Mouse (Mus musculus): ENCODE results near the gene Thsd4.
A peak's percentile ranks its signal among the peaks of the same experiment; 100 is the strongest.

The Thsd4 gene

DNA sequence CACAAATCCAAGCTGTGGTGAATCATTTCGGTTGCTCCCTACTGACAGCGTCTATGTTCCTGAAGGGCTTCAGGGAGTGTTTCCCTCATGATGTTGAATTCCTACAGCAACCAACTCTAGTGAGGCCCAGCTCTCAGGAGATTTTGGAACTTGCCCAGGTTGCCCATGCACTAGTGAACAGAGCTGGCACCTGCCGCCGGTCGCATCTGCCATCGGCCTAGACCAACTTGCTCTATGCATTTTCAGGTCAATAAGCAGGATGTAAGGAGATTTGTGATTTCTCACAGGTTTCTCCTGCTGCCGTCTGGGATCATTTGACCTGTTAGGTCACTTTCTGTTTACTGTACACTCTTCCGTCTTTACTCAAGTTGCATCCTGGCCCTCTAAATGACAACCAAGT, 454.6 kb downstream of the Thsd4 start:
- no peak for DNase-seq (ENCODE audit: low spot score)

DNA sequence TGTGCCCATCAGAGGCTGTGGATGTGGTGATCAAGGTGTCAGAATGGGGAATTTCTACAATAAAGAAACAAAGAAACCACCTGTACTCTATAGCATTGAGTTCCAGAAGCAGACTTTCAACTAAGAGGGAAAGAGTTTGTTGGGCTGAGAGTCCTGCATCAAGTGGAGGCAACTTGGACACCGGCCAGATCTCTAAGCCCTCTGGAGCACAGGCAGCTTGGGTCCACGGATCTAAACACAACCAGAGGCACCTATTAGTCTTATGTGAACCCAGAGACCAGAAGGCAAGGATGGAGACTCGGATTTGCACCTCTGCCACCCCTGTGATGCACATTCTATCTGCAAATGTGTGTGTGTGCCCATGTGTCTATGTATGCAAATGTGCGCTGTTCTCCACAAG, 456.7 kb downstream of the Thsd4 start:
- DNase-seq (ENCODE audit: low spot score) = no peak

DNA sequence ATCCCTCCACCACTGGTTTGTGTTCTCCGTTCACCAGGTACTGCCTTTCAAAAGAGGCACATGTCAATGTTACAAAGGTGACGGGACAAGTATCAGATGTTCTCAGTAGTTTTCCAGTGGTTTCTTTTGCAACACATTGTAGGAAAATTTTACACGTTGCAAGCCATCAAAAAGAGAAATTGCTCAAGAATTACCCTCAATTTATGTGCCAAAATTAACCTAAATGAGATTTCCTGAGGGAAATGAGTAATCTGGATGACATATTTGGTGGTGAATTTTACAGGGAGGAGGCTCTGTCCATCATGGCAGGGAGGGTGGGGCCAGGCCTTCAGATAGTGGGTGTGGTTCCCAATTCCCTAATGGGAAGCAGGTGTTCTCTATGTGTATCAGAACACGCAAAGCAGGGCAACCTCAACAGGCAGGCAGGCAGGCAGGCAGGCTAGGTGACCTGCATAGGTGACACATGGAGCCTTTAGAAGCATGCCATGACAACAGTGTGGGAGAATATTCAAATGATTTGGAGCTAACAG, 458.6 kb downstream of the Thsd4 start:
- no peak for DNase-seq (ENCODE audit: low spot score)

DNA sequence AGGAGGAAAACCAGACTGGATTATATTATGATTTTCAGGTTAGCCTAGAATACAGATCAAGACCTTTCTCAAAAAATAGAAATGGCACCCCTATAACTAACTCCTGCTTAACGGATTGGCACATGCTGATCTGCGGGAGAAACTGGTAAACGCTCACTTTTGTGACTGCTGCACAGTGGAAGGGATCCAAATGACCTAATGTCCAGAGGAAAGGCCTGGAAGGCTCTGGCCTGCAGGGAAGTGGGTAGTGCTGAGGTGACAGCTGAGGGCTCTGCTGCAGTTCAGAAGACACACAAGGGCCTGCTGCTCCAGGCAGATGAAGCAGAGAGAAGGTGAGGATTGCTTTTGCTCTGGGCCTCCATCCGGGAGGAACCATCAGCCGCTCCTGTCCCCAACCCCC, 465.7 kb downstream of the Thsd4 start:
- DNase-seq (ENCODE audit: low spot score) = no peak

DNA sequence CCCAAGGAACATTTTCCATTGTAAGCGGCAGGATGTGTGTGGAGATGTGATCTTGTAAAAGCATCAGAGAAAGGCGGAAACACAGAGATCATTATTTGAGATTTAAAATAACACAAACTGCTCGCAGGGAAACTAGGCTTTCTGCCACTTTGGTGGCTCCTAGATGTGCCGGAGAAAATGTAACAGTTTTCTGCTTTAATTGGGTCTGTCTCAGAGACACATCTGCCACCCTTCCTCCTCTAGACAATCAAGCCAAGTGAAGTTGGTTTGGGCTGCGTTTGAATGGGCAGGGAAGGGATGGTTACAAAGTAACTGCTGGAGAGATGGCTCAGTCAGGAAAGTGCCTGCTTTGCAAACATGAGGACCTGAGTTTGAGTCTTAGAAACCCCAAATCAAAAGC, 466.9 kb downstream of the Thsd4 start:
- no peak for DNase-seq (ENCODE audit: low spot score)

DNA sequence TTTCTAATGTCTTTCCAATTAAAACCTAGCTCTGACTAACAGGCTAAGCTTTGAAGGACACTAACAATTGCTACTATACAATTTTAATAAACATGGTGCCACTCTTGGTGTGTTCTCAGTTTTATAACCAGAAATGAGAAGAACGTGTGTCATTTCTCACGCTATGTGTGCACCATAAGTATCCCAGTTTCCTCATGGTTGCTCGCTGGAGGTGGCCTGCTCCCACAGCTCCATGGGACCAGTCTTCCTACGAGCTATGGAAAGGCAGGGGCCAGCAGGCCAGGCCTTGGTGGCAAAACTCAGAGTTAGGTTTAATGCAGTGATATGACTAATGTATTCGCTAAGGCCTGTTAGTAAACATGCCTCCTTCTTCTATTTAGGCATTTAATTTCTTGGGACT, 468.7 kb downstream of the Thsd4 start:
- no peak for DNase-seq (ENCODE audit: low spot score)

DNA sequence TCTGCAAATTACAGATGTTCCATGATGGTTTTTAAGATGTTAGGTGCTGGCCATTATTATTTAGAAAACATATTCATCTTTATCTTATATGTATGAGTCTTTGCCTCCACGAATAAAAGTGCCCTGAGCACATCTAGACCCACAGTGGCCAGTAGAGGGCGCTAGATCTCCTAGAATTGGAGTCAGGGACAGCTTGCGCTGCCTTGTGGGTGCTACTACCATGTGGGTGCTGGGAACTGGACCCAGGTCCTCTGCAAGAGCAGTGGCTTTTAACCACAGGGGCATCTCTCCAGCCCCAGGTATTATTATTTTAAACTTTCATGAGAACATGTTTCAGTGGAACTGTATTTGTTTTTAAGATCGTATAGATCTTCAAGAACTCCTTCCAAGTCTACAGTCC, 469.4 kb downstream of the Thsd4 start:
- DNase-seq (ENCODE audit: low spot score) = peak; percentile 59

DNA sequence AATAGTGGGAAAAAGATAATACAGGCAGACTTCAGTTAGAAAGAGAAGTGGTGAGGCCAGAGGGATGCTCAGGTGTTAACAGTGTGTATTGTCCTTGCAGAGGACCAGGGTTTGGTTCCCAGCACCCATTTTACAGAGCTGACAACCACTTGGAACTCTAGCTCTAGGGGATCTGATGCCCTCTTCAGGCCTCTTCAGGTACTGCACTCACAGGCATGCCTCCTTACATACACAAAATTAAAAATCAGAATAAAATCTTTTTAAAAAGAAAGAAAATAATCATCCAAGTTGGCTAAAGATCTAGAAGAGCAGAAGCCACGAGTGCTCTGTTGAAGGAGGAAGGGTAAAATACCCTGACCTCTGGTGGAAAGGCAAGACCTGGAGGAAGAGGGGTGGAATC, 478.7 kb downstream of the Thsd4 start:
- DNase-seq (ENCODE audit: low spot score) = no peak

DNA sequence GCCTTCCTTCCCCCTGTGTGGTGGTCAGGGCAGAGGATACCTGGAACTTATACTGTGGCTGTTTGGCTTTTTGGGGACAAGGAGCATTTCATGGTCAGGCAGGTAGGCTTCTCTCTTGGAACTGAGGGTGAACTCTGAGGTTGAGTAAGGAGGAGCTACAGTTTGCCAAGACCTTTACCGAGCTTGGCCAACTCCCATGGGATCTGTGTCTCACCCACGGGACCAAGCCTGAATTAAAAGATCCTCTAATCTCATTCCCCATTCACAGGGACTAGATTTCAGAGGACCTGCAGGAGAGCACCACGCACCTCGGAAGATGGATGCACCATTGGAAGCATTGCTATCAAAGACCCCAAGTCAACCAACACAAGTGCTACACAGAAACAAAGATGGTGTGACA, 487.0 kb downstream of the Thsd4 start:
- DNase-seq (ENCODE audit: low spot score) = no peak

DNA sequence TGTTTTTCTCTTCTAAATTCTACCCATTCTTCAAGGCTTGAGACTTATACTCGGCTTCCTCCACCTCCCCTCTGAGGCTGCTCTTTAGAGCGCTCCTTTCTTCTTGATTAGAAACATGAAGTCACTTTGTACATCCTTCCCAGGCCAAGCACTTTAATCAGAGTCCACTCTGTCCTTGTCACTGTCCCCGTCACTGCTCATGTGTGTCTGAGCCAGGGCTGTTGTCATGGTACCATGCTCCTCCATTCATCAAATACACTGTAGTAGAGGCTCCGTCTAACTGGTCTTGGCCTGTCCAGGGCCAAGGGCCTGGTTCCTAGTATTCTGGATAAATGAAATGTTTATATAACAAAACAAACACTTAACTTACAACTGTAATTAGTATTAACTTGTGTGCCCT, 494.6 kb downstream of the Thsd4 start:
- DNase-seq (ENCODE audit: low spot score) = no peak

DNA sequence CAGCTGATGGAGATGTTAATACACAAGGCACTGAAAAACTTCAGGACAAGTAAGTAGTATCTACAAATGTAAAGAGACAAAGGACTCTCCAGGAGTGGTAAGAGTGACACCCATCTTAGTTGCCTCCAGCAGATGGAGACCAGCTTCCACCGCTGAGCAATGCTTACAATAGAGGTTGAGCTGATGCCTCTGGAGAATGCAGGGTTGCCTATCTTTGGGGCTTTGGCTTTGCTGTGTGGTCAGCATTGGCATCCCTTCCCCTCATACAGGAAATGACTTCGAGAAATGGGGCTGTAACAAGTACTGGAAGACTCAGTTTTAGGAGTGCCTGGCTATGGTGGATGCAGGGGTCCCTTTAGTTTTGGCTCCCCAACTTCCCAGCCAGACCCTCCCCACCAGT, 495.1 kb downstream of the Thsd4 start:
- DNase-seq (ENCODE audit: low spot score) = no peak

DNA sequence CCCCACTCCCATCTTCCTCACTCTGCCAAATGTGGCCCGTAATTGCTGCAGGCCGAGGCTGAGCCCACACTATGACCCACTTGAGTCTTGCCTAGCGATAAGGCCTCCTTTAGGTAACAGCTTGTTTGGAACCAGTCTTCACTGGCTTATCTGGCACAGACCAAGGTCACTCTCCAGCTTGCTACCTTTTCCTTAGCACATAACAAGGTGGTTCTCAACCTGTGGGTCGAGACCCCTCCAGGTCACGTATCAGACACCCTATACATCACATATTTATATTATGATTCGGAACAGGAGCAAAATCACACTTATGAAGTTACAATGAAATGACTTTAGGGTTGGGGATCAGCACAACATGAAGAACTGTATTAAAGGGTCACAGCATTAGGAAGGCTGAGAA, 495.9 kb downstream of the Thsd4 start:
- DNase-seq (ENCODE audit: low spot score) = no peak

DNA sequence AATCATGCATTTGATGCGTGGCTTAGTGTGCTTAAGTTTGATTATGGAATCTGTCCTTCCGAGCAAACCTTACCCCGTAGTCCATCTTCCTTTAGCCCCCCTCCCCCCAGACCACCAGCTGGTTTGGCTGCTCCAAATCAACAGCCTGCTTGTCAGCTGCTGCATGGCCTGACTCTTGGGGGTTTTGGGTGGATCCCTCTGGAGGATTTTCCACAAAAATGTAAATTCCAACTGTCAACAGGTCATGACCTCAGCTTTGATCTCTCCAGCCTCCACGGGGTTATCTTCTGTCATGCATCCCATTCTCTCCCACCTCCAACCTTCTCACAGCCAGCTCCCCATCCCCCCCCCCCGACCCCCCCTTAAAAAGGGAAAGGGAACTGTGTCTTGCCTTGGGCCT, 496.9 kb downstream of the Thsd4 start:
- no peak for DNase-seq (ENCODE audit: low spot score)

DNA sequence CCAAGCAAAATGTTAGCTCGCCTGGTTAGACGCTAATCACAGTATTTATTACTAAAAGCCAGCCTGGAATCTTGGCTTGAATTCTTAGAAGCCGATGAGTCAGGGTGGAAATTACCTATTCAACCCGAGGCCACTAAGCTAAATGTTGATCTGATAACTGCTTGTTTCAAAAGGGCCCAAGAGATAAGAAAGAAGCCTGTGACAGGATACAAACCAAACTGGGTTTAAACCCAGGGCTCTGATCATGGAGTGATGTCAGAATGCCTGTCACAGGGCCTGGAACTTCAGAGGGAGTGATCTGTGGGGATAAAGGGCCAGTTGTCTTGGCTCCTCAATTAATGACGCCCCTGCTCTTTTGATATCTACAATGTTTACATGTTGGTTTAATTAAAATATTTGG, 497.3 kb downstream of the Thsd4 start:
- no peak for DNase-seq (ENCODE audit: low spot score)

DNA sequence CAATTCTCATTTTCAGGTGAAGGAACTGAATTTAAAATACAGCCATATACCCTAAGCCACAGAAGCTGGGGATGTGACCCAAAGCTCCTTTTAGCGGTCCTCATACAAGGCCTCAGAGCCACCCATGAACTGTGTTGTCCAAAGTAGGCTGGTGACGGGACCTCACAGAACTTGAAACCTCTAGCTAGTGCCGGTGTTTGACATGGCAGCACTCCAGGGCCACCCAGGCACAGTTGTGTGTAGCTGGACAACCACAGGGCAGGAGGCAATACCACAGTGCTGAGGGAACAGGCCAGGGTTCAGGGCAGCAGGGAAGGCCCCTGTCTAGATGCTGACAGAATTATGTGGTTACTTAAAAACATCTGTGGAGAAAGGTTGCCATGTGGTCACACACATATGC, 499.5 kb downstream of the Thsd4 start:
- DNase-seq (ENCODE audit: low spot score) = no peak

DNA sequence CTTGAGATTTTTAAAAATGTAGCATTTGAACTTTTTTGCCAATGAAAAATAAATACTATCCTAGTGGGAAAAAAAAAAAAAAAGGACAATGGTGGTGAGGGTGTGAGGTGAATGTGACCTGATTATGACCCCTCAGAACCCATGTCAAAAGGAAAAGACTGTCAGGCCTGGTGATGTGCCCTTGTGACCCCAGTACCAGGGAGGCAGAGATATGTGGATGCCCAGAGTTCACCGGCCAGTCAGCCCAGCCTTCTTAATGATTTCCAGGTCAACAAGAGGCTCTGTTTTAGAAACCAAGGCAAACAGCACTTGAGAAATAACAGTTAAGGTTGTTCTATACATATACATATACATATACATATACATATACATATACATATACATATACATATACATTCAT, 501.4 kb downstream of the Thsd4 start:
- no peak for DNase-seq (ENCODE audit: low spot score)

DNA sequence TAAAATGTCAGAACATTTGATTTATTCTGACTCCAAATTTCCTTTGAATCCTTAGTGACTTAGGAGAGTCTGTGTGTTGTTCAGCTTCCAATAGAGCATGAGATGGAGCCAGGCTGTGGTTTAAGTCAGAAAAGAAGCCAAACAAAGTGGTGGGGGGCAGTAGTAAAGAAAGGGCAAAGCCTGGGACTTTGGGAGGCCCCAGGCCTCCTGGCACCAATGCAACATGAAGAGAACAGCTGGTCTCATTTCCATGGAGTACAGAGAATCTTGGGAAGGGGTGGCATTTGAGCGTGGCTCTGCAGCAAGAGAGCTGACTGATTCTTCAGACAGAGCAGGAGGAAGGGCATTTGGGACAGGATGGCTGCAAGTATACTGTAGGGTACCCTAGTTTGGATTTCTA, 511.6 kb downstream of the Thsd4 start:
- no peak for DNase-seq (ENCODE audit: low spot score)

DNA sequence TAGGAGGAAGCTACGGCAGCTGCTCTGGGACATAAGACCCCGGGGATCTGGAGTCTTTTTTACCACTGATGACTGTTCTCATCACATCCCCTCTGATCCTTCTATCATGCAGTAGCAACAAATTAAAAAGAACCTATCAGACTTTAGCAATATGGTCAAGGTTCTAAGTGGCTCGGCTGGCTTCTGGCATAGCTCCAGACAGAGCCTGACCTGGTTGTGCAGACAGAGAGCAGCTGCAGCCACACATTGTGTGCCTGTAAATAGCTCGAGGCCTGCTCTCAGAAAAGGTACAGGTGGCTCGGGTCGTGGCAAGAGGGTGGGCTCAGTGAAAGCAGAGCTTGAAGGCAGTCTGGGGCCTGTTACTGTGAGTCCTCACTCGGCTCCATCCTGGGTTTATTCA, 512.9 kb downstream of the Thsd4 start:
- DNase-seq (ENCODE audit: low spot score) = no peak

DNA sequence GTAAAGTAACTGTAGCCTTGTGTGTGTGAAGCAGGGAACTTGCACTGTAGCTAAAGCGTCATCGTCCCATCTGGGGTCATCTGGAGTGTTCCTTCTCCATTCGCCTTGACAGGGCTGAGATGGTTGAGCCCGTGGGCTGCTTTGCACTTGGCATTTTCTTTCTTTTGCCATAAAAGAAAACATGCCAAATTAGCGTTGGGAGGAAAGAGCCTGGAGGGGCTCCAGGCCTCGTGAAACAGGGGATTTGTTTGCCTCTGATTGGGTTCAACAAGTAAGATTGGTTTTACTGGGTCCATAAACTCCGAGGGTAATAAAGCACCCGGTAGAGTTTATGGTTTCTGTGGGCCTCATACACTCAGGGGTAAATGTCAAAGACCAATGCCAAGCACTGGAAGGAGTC, 519.5 kb downstream of the Thsd4 start:
- no peak for DNase-seq (ENCODE audit: low spot score)

DNA sequence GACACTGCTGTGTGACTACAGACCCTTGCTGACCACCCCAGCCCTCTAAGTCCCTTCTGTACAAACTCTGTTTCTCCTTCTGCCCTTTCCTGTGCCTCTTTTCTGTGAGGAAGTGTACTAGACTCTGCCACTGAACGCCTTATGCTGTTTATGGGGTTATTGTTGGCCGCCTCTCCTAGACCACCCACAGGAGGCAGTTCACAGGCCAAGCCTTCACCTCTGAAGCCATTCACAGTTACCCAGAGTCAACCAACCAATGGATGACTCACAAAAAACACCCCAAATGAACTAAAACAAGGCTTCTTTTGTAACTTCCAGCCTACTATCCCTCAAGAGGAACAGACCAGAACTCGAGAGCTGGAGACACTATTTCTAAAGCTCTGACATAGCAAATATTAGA, 520.4 kb downstream of the Thsd4 start:
- DNase-seq (ENCODE audit: low spot score) = no peak

DNA sequence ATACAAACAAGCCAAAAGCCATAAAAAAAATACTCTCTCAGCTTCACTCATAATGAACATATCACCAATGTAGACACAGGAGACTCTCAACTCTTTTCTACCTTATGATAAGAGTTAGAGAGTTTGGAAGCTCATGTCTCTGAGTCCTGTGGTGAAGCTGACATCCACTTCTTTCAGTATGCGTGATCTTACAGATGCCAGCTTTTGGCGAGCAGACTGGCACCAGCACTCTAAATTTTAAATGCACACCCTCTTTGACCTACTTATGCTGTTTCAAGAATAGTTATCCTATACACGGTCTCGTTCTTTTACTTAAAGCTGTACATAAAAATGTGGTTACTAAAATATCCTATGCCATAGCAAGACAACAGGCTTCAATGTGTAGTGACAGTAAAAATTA, 524.1 kb downstream of the Thsd4 start:
- DNase-seq (ENCODE audit: low spot score) = no peak

DNA sequence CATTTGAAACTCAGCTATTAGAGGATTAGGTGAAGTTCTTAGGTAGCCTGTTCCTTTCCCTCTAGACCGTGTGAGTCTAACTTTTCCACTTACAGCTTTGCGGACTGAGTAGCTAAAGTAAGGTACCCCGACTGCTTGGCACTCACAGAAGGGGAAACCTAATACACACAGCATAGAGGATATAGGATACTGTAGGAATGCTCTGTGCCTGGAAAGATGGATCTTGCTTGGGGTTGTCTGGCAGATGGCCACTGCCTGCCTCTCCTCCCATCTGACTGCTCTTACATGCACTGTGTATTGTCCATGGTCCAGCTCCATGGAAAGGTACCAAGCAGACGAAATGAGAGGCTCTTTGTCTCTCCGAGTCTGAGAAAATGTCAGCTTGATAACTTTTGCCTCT, 530.4 kb downstream of the Thsd4 start:
- DNase-seq (ENCODE audit: low spot score) = no peak

DNA sequence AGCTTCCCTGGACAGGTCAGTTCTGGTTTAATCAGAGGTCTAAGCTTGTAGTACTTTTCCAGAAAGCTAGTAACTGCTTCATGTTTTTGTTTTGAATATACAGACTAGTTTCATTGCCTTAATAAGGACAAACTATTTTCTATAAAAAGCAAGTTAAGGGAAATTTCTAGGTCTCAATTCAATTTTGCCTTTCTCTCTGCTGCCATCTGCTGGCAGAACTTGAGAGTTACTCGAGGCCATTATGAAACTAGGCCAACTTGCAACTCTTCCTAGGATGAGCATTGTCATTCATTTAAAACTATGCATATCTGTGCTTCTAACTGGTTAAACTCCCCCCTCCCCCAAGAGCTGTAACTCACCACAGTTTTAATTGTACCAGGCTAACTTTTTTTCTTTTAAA, 532.0 kb downstream of the Thsd4 start:
- peak; percentile 81 for DNase-seq (ENCODE audit: low spot score)

DNA sequence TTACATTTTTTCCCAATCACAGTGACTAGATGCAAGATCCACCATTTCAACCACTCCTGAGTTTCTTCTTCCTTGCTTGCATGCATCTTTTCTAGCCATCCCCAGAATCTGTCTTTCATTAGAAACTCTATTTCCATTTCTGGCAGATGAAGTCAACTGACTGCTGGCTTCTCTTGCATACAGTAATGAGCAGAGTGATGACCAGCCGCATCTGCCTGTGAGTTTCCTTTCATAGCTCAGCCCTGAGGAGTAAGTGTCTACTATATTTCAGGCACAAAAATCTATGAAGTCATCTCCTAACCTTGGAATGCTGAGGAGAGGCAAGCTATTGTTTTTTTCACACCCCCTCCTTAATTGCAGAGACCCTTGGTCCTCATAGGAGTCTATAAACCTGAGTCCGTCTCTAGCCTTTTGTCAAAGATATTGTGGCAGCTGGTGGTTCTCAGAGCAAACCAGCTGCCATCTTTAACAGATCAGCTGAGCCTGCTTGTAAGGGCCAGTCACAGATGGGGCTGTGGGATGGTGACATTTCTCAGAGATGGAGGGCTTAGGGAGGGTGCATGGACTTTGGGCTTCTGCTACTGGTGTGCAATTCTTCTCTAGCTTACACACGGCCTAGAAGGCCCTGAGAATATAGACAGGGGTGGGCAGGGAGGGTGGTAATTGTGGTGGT, 535.8 kb downstream of the Thsd4 start:
- DNase-seq (ENCODE audit: low spot score) = no peak

DNA sequence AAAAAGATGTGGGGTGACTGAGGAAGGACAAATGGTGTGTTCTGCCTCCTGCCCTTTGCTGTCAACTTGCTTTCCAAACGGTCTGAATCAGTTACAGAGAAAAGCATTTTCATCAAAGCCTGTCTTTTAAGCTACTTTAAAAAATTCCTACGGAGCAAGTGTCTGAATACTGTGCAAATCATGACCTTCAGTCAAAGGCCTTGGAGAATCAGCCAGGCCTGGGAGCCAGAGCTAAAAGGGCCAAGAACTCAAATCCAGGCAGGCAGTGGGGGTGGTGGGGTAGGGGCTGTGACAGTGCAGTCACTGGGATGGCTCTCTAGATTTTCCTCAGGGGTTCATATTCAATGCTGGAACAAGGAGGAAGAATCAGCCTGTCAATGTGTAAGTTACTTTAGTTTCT, 540.7 kb downstream of the Thsd4 start:
- no peak for DNase-seq (ENCODE audit: low spot score)

All from testis, postnatal 10 days (tissue).